Mouse (Mus musculus) urinary bladder, adult 2 months (tissue): ENCODE measurements at regions not wholly inside any gene's neighbourhood (a gene's known extent, or its start where the extent isn't known, plus 50 kb on each side); places are given as distances from the start of the nearest gene placed in this dataset.

Experiments used
- DNase-seq: peaks from one replicate; pipeline ENCODE4 v3.0.0; 2022; ENCODE audit warnings: low spot score

DNA sequence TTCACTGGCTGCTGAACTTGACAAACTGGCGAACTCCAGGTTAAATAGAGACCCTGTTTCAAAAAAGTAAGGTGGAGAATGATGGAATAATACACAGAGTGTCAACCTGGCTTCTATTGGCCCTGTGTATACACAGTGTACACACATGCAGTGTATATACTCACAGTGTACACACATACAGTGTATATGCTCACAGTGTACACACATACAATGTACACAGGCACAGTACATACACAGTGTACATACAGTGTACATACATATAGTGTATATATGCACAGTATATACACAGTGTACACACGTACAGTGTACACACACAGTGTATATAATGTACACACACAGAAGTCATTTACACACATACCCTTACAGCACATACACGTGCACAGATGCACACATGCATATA is 52.4 kb upstream of the Aldh1b1 start:
- DNase-seq = no peak

DNA sequence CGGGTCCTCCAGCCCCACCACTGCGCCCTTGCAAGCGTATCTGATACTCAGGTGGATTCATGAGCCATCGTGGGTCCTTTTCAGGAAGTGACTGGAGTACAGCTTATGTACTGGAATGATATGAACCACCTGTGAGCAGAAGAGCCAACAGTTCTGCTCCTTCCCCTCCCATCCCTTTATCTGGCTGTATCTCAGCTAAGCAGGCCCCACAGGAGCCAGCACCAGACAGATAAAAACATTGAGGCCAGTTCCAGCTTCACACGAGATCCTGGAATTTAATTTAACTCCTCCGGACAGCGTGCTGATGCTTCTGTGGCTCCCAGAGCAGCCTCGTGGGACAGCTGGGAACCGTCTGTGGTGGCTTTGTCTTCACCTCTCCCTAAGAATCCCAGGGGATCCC is 53.1 kb upstream of the Aldh1b1 start:
- DNase-seq = no peak

- no peak for DNase-seq
These were observed 53.9 kb upstream of the Aldh1b1 start for GRCm38 (mm10) chr4:45744849-45745407.

- DNase-seq = no peak
These were observed 58.0 kb upstream of the Aldh1b1 start for GRCm38 (mm10) chr4:45740779-45741365.

DNA sequence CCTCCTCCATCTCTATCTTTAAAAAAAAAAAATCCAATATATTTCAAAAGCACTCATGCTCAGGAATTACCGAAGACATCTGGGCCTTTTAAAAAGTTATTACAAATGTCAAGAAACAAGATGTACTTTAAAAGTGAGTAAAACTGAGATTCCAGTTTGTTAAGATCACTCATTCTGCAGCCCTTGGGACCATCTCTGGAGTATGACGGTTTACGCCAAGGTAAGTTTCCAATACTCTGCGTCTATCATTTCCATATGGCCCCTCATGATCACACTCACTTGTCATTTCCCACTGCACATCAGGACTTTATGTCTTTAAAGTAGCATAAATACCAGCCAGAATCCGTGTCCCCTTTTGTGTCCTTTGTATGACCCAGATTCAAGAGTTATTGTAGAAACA is 58.5 kb upstream of the Aldh1b1 start:
- DNase-seq = no peak

- DNase-seq = no peak
These were observed 59.1 kb upstream of the Aldh1b1 start for GRCm38 (mm10) chr4:45739696-45740095.

DNA sequence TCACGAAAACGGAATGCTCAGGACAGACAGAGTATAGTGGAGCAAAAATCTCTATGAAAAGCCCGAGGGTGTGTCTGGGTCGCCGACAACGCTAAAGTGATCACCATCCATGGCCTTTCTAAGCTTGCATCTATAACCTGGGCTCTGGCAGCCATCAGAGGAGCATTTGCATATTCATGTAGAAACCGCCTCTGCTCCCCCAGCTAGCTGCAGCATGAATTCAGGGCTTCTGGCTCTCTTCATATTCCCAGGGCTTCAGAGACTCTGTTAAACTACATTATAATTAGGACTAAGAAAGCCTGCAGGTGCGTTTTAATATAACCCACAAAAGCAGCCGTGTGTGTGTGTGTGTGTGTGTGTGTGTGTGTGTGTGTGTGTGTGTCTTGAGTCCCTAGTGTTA is 59.7 kb upstream of the Aldh1b1 start:
- no peak for DNase-seq

- DNase-seq = no peak
These were observed 60.1 kb upstream of the Aldh1b1 start for GRCm38 (mm10) chr4:45738746-45739145.

DNA sequence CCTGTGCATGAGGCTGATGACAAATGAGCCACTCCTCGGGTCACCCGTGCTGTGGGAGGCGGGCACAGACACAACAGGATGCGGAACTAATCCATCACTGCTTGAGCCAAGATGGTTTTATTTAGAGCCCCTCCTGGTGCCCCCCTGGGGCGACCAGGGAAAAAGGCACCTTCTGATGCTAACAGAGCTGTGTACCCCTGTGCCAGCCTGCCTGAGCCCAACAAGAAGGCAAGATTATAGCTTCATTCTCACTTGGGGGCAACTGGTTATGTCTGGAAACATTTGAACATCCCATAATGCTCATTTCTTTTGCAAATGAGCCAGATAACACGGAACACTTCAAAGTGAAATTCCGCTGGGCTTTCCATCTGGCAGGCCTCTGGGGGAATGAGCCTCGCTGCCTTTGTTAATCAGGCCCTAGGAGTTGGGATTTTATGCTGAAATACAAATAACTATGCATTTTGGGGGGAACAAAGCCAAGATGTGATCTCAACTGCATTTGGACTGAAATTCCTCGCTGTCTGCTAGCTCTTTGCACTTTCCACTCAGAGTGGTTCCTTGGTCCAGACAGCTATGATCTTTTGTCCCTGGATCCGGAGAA is 62.5 kb upstream of the Aldh1b1 start:
- DNase-seq = no peak

- no peak for DNase-seq
These were observed 64.8 kb upstream of the Aldh1b1 start for GRCm38 (mm10) chr4:45734011-45734410.

DNA sequence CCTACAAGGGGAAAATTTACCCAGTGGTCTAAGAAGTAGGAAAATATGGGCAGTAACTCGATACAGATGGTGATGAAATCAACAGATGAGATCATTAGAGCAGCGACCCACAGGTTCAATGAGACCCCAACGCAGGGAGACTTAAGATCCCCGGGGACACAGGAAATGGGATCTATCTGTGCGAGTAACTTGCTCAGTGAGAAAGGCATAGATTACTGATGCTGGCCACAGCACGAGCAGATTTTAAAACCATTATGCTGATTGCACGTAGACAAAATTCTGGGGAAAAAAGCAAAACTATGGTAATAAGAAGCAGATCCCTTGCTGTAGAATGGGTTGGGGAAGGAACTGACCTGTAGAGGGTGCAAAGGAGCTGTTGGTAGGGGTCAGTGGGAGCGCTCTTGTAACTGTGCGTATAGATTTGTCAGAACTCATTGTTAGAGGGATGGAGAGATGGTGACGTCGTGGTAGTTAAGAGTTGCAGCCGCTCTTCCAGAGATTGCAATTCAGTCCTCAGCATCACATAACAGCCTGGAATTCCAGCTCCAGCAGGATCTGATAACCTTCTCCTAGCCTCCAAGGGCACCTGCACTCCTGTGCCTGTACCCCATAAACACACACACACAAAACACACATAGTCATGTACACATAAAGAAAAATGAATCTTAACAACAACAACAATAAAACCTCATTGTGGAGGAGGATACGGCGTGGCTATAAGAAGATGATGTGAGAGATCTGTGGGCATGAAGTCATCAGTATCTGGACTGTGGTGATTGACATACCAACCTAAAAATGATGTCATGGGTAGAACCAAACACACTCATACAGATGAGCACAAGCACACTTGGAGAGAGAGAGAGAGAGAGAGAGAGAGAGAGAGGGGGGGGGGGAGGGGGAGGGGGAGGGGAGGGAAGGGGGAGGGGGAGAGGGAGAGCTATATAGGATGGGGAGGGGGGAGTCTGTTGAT is 67.7 kb upstream of the Aldh1b1 start:
- DNase-seq = no peak

DNA sequence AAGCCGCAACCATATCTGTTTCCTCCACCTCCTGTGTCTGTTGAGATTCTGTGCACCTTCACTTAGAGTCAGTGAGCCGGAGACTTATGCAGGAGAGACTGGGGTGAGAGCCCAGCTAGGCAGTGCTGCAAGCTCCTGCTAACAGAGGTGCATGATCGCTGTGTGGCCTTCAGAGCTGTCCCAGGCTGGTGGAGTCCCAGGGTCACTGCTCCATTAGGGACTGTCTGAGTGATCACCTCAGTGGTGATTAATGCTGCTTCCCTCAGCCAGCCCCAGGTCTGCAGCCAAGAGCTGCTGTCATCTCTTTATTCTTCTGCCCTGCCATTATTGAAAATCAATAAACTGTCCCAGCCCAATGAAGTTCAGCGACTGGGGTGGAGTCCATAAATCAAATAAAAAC is 69.0 kb upstream of the Aldh1b1 start:
- no peak for DNase-seq

GRCm38 (mm10) chr4:45728825-45729224 is 70.0 kb upstream of the Aldh1b1 start:
- DNase-seq = no peak

DNA sequence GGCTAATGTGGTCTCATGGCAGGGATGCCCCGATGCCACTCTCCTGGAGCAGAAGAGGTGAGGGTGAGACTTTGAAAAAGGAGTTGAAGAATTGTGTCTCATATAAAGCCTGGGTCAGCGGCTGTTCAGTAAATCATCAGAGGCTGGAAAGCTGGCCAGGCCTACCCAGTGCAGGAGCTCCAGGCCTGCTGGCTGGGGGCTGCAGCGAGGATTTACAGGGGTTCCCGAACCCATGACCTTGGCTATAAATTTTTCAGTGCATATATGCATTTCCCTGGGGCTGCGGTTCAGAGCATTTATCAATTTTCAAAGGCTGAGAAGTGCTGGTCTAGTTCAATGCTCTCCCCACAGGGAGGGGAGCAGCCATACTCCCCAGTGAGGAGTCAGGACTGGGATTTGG is 70.9 kb upstream of the Aldh1b1 start:
- no peak for DNase-seq

- no peak for DNase-seq
These were observed 71.3 kb upstream of the Aldh1b1 start for GRCm38 (mm10) chr4:45727474-45727873.

- DNase-seq = no peak
These were observed 72.0 kb upstream of the Aldh1b1 start for GRCm38 (mm10) chr4:45726783-45727182.

- DNase-seq = no peak
These were observed 73.5 kb upstream of the Aldh1b1 start for GRCm38 (mm10) chr4:45725055-45725910.

- no peak for DNase-seq
These were observed 78.5 kb upstream of the Aldh1b1 start for GRCm38 (mm10) chr4:45720352-45720751.

GRCm38 (mm10) chr4:45719564-45719963 is 79.3 kb upstream of the Aldh1b1 start:
- no peak for DNase-seq

GRCm38 (mm10) chr4:45715878-45716277 is 82.9 kb upstream of the Aldh1b1 start:
- no peak for DNase-seq

GRCm38 (mm10) chr4:45713837-45714508 is 84.8 kb upstream of the Aldh1b1 start:
- no peak for DNase-seq
